Mouse (Mus musculus): Measurements from ENCODE around the gene Rgs19. TPM values are rescaled to one million over a fixed set of nuclear protein-coding genes. Genes with fewer than 3 reads are reported as not detected.

Gene Rgs19
- polyA plus RNA-seq, 1 experiment from 2014 or later, result 53.3 TPM

DNA sequence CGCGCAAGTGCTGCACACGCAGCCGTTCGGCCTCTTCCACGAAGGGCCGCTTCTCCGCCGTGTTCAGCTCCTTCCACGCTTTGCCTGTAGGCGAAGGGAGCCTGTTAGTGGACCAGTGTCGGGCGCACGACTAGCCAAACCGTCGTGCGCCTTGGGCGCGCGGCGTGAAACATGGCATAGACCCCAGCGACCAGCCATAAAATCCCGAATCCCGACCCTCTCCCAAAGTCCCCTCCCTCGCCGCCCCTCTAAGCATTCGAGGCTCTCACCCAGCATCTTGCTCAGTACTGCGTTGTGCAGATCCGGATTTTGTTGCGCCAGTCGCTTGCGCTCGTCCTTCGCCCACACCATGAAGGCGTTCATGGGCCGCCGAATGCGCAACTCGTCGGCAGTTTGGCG is 22.9 kb downstream of the Rgs19 start:
- Histone ChIP-seq H3K9ac (no peak overlapping the region), H3K36me3 (no peaks in the 10 kb centered on the region), H3K4me1 (peaks cover 18% of the 10 kb centered on the region), H3K4me3 (replicated peaks) (peak overlapping the region; percentile 45), H3K27ac (0 out of 2 replicates have a peak overlapping the region, but pooled peaks have one; percentile 26), H3K9me3 (no peaks in the 10 kb centered on the region), H3K27me3 (replicated peaks) (peaks cover 59% of the 10 kb centered on the region), H3K4me2 (peak overlapping the region; percentile 87)
- WGBS, result under 1% methylated on average over 41 of the region's 41 CpGs
- ATAC-seq (ENCODE audit: insufficient read depth, low FRiP score, low read depth), result no peak

GRCm38 (mm10) chr2:181670285-181670912 is 23.4 kb downstream of the Rgs19 start:
- no peaks in the 10 kb centered on the region for H3K9me3 ChIP-seq
- H3K4me3 ChIP-seq (replicated peaks), result peak overlapping the region; percentile 45
- peak overlapping the region; percentile 87 for H3K4me2 ChIP-seq
- H3K27ac ChIP-seq, result no peak overlapping the region
- 5% methylated on average over 55 of the region's 56 CpGs for WGBS
- peaks cover 59% of the 10 kb centered on the region for H3K27me3 ChIP-seq (replicated peaks)
- H3K36me3 ChIP-seq, result no peaks in the 10 kb centered on the region
- ATAC-seq (ENCODE audit: insufficient read depth, low FRiP score, low read depth), result no peak
- peaks cover 15% of the 10 kb centered on the region for H3K4me1 ChIP-seq
- no peak overlapping the region; the same call in 1 of the 2 replicates for H3K9ac ChIP-seq

- WGBS, result 10% methylated on average over 4 of the region's 4 CpGs
- no peaks in the 10 kb centered on the region for H3K4me1 ChIP-seq
Measured at GRCm38 (mm10) chr2:181663298-181663630, 30.5 kb downstream of the Rgs19 start.

DNA sequence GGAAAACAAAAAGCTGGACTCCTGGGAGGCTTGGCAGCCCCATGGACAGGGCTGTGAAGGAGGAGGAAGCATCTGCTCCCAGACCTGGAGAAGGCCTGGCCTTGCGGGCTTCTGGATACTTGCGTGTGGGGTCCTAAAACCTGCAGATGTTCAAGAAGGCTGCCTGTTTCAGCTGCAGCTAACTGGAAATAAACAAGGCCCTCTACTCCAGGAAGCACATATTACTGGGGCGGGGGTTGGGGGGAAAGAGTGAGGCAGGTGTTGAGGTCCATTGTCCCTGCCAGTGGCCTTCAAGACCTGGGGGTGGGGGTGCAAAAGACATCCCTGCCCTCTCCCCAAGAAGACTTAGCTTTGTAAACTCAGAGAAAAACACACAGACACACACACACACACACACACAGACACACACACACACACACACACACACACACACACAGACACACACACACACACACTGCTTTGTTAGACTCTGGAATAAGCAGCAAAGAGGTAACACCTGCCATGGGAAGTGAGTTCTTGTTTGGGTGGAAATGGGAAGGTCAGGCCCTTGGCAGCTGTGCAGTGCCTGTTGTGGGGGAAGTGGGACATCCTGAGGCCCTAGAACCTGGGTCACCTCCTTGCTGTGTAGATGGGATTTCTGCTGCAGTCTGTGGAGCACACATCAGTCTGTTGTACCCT is 31.0 kb downstream of the Rgs19 start:
- H3K9me3 ChIP-seq, result no peaks in the 10 kb centered on the region
- peak; percentile 47; the same call in 1 of the 2 replicates for ATAC-seq (ENCODE audit: insufficient read depth, low FRiP score, low read depth)
- H3K36me3 ChIP-seq, result no peaks in the 10 kb centered on the region
- no peaks in the 10 kb centered on the region for H3K4me1 ChIP-seq
- no peak overlapping the region for H3K9ac ChIP-seq
- H3K27me3 ChIP-seq (replicated peaks), result no peaks in the 10 kb centered on the region
- WGBS, result 78% methylated on average over 3 of the region's 3 CpGs
- H3K4me2 ChIP-seq, result no peak overlapping the region
- peak overlapping the region; percentile 11; the same call in 1 of the 2 replicates for H3K27ac ChIP-seq
- no peak overlapping the region for H3K4me3 ChIP-seq (replicated peaks)

More at GRCm38 (mm10) chr2:181663298-181663630, 30.5 kb downstream of the Rgs19 start:
- Histone ChIP-seq H3K4me2 (no peak overlapping the region), H3K36me3 (no peaks in the 10 kb centered on the region), H3K27me3 (replicated peaks) (peaks cover 1% of the 10 kb centered on the region; the same call in 1 of the 2 replicates), H3K4me3 (replicated peaks) (no peak overlapping the region), H3K9me3 (no peaks in the 10 kb centered on the region), H3K9ac (no peak overlapping the region), H3K27ac (peak overlapping the region; percentile 3)
- ATAC-seq (ENCODE audit: insufficient read depth, low FRiP score, low read depth), result 0 out of 2 replicates have a peak, but pooled peaks have one; percentile 8

DNA sequence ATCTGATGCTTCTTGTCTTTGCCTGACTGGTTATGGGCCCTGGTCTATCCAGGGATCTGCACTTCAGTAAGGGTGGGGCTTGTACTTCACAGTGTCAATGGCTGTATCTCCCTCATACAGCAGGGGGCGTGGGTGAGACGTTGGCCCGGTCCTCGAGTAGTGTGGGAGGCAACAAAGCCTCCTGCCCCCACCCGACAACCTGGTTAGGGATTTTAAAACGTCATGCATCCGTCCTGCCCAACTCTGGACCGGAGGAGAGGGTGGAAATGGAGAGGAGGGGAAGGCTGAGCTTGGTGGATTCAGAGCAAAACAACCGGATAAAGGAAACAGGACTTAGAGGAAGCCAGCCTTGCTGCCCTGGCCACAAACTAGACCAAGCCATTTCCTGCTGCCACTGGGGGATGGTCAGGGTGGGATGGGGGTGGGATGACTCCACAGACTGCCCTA is 34.1 kb downstream of the Rgs19 start:
- 0 out of 2 replicates have a peak overlapping the region, but pooled peaks have one; percentile 31 for H3K27ac ChIP-seq
- peaks cover 3% of the 10 kb centered on the region; the same call in 1 of the 2 replicates for H3K36me3 ChIP-seq
- no peaks in the 10 kb centered on the region for H3K27me3 ChIP-seq (replicated peaks)
- H3K4me2 ChIP-seq, result no peak overlapping the region
- no peak overlapping the region for H3K9ac ChIP-seq
- no peak overlapping the region for H3K4me3 ChIP-seq (replicated peaks)
- WGBS, result 9% methylated on average over 9 of the region's 9 CpGs
- no peaks in the 10 kb centered on the region; the same call in 1 of the 2 replicates for H3K4me1 ChIP-seq
- ATAC-seq (ENCODE audit: insufficient read depth, low FRiP score, low read depth), result peak; percentile 75; the same call in 1 of the 2 replicates
- H3K9me3 ChIP-seq, result no peaks in the 10 kb centered on the region

GRCm38 (mm10) chr2:181658930-181659555 is 34.7 kb downstream of the Rgs19 start:
- no peak overlapping the region for H3K9ac ChIP-seq
- no peaks in the 10 kb centered on the region for H3K9me3 ChIP-seq
- H3K27me3 ChIP-seq (replicated peaks), result no peaks in the 10 kb centered on the region
- H3K27ac ChIP-seq, result no peak overlapping the region
- ATAC-seq (ENCODE audit: insufficient read depth, low FRiP score, low read depth), result no peak
- no peak overlapping the region for H3K4me3 ChIP-seq (replicated peaks)
- no peaks in the 10 kb centered on the region; the same call in 1 of the 2 replicates for H3K4me1 ChIP-seq
- H3K4me2 ChIP-seq, result no peak overlapping the region
- 40% methylated on average over 17 of the region's 17 CpGs for WGBS
- peaks cover 7% of the 10 kb centered on the region; the same call in 1 of the 2 replicates for H3K36me3 ChIP-seq

- 84% methylated on average over 7 of the region's 7 CpGs for WGBS
Measured at GRCm38 (mm10) chr2:181658528-181658927, 35.2 kb downstream of the Rgs19 start.

DNA sequence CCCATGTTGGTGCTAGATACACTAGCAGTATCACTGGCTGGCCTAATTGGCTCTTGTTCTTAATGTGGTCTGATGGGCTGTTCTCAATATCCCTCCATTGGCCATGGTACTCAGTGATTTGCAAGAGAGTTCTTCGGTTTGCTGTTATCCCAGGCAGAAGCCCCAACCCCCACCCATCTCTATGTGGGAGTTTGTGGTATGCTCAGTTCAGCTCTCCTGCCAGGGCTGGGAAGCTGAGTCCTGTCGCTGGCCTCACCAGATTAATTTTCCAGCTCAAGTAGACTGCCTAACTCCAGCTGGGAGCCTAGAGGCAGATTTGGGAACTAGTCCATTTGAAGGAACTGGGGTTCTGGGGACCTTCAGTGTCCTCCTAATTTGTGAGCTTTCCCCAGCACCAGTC is 36.3 kb downstream of the Rgs19 start:
- Histone ChIP-seq H3K4me2 (no peak overlapping the region), H3K36me3 (peaks cover 21% of the 10 kb centered on the region), H3K4me1 (no peaks in the 10 kb centered on the region; the same call in 1 of the 2 replicates), H3K27ac (no peak overlapping the region), H3K4me3 (replicated peaks) (no peak overlapping the region), H3K27me3 (replicated peaks) (no peaks in the 10 kb centered on the region), H3K9ac (no peak overlapping the region), H3K9me3 (no peaks in the 10 kb centered on the region)
- WGBS, result 71% methylated on average over 2 of the region's 2 CpGs
- ATAC-seq (ENCODE audit: insufficient read depth, low FRiP score, low read depth), result no peak

More at GRCm38 (mm10) chr2:181658528-181658927, 35.2 kb downstream of the Rgs19 start:
- no peak overlapping the region for H3K9ac ChIP-seq
- no peak overlapping the region for H3K27ac ChIP-seq
- no peaks in the 10 kb centered on the region for H3K27me3 ChIP-seq (replicated peaks)
- H3K4me3 ChIP-seq (replicated peaks), result no peak overlapping the region
- peaks cover 10% of the 10 kb centered on the region; the same call in 1 of the 2 replicates for H3K36me3 ChIP-seq
- ATAC-seq (ENCODE audit: insufficient read depth, low FRiP score, low read depth), result no peak
- H3K9me3 ChIP-seq, result no peaks in the 10 kb centered on the region
- no peak overlapping the region for H3K4me2 ChIP-seq
- no peaks in the 10 kb centered on the region; the same call in 1 of the 2 replicates for H3K4me1 ChIP-seq

DNA sequence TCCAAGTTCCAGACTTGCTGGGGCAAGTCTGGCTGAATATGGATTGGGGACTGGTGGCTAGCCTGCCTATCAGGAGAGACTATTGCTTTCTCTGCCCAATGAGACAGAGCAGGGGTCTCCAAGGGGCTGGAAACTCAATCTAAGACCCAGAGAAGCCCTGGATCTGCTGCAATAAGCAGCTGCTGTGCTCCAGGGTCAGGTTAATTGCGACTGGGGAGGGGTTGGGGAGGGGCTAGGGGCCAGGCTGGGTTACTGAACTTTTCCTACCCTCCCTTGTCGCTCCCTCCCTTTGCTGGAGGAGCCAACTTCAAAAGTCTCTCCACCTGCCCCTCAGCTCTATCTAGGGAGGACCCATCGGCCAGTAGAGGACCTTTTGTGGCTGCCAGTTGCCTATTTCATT is 37.0 kb downstream of the Rgs19 start, which contains the start of gene Gm29797:
Gene Gm29797 (plus strand): TSS at position 301 of the 400 bp plus-strand sequence.
- Histone ChIP-seq H3K9ac (no peak within 1 kb of the TSS), H3K4me1 (no peaks in the 10 kb centered on the region; the same call in 1 of the 2 replicates), H3K4me3 (replicated peaks) (no peak within 1 kb of the TSS), H3K27ac (no peak within 1 kb of the TSS), H3K27me3 (replicated peaks) (no peaks in the 10 kb centered on the region), H3K9me3 (no peaks in the 10 kb centered on the region), H3K36me3 (peaks cover 26% of the 10 kb centered on the region), H3K4me2 (no peak within 1 kb of the TSS)
- 59% methylated on average over 3 of the region's 3 CpGs for WGBS
- no peak for ATAC-seq (ENCODE audit: insufficient read depth, low FRiP score, low read depth)

DNA sequence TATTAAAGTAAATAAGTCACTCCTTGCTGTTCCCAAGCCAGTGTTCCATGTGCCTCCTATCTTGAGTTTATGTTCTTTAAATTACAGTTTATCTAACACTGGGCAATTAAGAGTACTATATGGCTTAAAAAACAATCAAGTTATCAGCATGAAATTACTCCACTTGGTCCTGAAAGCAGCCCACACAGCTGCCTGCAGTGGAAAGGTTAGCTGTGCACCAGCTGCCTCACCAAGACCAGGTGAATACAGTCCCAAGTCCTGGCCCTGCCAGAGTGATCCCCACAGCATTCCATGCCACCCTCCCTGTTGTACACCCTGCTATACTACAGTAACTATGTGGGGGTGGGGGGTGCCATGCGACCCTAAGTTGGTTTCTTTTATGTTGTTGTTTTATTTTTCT is 40.3 kb downstream of the Rgs19 start:
- peaks cover 51% of the 10 kb centered on the region for H3K36me3 ChIP-seq

GRCm38 (mm10) chr2:181653065-181653464 is 40.7 kb downstream of the Rgs19 start:
- ATAC-seq (ENCODE audit: insufficient read depth, low FRiP score, low read depth), result no peak
- Histone ChIP-seq H3K9me3 (no peaks in the 10 kb centered on the region), H3K4me2 (no peak overlapping the region), H3K9ac (no peak overlapping the region), H3K4me1 (no peaks in the 10 kb centered on the region; the same call in 1 of the 2 replicates), H3K27me3 (replicated peaks) (no peaks in the 10 kb centered on the region), H3K27ac (no peak overlapping the region), H3K36me3 (peaks cover 55% of the 10 kb centered on the region), H3K4me3 (replicated peaks) (no peak overlapping the region)

More for the DNA sequence above, 40.3 kb downstream of the Rgs19 start:
- H3K4me3 ChIP-seq (replicated peaks), result no peak overlapping the region
- 0 out of 2 replicates have a peak, but pooled peaks have one; percentile 37 for ATAC-seq (ENCODE audit: insufficient read depth, low FRiP score, low read depth)
- no peaks in the 10 kb centered on the region for H3K9me3 ChIP-seq
- no peaks in the 10 kb centered on the region; the same call in 1 of the 2 replicates for H3K4me1 ChIP-seq
- H3K27me3 ChIP-seq (replicated peaks), result no peaks in the 10 kb centered on the region
- no peak overlapping the region for H3K4me2 ChIP-seq
- H3K27ac ChIP-seq, result no peak overlapping the region
- 72% methylated on average over 1 of the region's 1 CpGs for WGBS
- no peak overlapping the region for H3K9ac ChIP-seq

Data from stomach, embryonic 15.5 days (tissue).